Mouse (Mus musculus) cerebellum, postnatal 10 days (tissue): ENCODE measurements at regions not wholly inside any gene's neighbourhood (a gene's known extent, or its start where the extent isn't known, plus 50 kb on each side); places are given as distances from the start of the nearest gene placed in this dataset.

Experiments used
- DNase-seq, 2 experiments: peaks; one replicate each; pipeline ENCODE4 v3.0.0; 2021; ENCODE audit warnings: mixed read lengths in 2 of 2

GRCm38 (mm10) chr1:184281768-184282167, 247.7 kb upstream of the 1700056E22Rik start:
- DNase-seq, result no peak

GRCm38 (mm10) chr1:184279263-184279662, 245.2 kb upstream of the 1700056E22Rik start:
- DNase-seq, result no peak

DNA sequence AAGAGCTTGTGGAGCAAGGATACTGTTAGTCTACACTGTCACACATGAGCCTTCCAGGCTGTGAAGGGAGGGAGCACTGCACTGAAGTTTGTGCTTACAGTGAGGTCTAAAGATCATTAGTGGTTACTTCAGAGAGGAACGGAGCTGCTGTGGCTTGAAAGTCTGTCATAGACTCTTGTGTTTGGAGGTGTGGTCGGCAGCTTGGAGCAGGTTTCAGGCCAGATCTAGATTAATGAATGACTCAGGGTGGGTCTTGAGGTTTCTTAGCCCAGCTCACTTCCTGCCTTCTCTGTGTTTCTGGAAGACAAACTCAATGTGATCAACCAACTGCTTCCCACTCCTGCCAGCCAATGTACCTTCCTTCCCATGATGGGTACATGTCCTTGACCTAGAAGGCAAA, 242.9 kb upstream of the 1700056E22Rik start:
- no peak for DNase-seq

DNA sequence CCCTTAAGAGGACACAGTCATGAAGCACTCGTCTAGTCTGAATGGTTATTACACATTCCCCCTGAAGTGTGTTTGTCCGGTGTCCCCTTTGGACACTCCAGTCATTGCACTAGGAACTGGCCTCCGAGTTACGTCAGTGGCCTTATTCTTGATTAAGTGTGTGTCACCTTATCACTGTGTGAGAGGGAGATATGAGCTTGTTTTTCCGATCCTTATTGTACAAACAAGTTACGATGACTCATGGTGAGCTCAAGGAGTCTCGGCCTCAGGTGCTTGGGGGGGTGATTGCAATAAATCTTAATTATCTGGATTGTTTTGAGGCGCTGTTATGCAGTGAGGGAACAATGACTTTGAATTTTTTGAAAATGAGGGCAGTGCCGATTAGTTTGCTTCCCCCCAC, 241.8 kb upstream of the 1700056E22Rik start:
- no peak for DNase-seq

DNA sequence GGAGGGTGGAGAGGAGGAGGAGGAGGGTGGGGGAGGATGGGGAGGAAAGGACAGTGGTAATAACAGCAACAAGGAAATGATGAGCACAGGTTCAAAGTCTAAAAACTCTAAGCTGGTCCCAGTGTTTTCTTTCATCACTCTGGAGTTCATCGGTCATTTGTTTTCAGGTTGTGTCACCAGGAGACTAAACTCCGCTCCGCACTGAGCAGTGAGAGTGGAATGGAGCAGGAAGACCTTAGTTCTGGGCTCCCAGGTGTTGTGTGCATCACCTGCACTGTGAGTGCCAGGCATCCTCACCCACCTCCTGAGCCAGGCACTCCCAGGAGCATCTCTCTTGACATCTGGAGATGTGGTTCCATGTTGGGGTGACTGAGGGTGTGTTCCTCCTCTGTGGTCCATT, 241.3 kb upstream of the 1700056E22Rik start:
- no peak for DNase-seq

- DNase-seq, result no peak
Measured at GRCm38 (mm10) chr1:184274704-184275103, 240.6 kb upstream of the 1700056E22Rik start.

DNA sequence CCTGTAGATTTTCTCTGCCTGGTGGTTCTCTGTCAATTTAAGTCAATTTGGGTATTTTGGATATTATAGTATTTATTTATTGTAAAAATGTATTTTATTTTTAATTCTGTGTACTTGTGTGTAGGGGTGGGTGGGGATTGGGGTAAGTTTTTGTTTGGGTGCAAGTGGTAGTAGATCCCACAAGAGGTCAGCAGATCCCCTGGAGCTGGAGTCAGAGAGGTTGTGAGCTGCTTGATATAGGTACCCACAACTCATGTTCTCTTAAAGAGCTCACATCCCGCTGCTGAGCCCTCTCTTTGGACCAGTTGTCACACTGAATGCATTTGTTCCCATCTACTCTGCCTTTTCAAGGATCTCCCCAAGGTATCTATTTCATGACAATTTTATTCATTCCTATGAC, 239.6 kb upstream of the 1700056E22Rik start:
- no peak for DNase-seq

DNA sequence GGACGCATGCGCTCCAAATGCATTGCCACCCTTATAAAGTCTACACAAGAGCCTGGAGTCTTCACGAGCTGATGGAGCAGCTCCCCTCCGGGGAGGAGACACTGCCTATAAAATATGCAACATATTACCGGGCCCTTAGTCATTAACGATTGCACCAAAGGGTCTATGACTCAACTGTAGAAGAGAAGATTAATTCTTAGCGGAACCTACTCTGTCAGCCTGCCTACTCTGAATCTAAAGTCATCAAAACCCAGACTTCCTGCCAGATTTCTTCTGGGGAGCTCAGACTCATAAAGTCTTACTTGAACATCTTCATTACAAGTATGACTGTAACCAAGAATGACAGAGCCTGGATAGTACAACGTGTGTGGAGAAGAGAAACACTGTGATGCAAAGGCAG, 237.2 kb upstream of the 1700056E22Rik start:
- DNase-seq, result no peak

DNA sequence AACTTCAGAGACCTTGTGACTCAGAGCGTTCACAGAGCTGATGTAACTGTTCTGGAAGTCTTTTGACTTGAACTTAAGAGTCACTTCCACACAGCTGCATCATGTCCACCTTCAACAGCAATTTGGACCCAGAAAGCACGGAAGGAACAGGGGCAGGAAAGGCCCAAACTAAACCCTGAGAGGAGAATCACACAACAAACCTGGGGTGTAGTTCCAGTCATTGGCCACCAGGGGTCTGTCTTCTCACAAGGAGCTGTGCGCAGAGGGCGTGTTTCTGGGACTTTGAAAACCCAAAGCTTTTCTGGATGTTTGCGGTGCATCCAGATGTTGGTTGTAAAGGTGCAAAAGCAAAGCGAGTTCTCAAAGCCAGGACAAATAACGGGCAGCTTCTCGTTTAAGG, 231.9 kb upstream of the 1700056E22Rik start:
- DNase-seq, result peak; percentile 74 to 85

DNA sequence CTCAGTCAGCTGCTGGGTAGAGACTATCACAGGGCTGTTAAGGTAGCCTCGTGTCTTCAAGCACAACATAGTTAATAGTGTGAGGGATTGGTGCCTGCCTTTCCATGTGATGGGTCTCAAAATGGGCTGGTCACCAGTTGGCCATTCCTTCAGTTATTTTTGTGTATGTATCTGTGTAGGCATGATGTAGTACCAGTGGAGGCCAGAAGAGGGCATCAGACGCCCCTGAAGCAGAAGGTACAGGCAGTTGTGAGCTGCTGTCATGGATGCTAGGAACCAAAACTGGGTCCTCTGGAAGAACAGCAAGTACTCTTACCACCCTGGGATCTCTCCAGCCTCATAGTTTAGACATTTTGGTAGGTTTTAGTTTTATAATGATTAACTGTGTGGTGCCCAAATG, 228.9 kb upstream of the 1700056E22Rik start:
- peak; percentile 12 to 24 for DNase-seq

- no peak for DNase-seq
Measured at GRCm38 (mm10) chr1:184261385-184261727, 227.3 kb upstream of the 1700056E22Rik start.

- DNase-seq, result peak in 1 of 2 experiments; percentile 8
Measured at GRCm38 (mm10) chr1:184260722-184261384, 226.8 kb upstream of the 1700056E22Rik start.

DNA sequence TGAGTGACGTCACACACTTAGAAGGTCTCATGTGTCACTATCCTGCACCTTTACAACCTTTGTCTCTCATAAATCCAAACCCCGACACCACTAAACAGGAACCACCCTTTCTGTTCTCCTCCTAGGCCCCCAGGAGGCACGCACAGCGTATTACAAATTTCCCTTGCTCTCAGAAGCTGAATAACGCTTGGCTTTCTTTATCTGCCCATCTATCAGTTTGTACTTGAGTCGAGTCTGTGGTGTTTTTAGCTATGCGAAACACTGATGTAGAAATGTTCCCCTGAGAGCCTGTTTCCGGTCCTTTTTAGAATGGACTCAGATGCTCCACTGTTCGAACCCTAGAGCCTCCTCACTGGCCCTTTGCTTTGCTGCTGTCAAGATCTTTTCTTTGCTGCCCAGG, 225.8 kb upstream of the 1700056E22Rik start:
- no peak for DNase-seq

DNA sequence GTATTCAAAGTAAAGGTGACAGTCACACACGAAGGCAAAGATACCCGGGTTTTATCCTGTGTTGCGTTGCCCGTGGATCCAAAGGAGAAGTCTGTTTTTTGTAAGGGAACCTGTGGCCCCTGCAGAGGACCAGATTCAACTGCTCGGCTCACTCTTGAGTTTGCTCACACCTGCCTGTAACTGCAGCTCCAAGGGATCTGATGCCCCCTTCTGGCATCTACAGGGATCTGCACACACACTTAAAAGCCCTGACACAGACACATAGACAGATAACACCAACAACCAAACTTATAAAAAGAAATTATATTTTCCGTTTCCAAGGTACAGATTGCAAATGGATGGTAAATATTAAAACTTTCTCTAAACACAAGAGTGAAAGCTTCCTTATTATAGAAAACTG, 223.3 kb upstream of the 1700056E22Rik start:
- no peak for DNase-seq

- no peak for DNase-seq
Measured at GRCm38 (mm10) chr1:184254951-184255350, 220.8 kb upstream of the 1700056E22Rik start.

DNA sequence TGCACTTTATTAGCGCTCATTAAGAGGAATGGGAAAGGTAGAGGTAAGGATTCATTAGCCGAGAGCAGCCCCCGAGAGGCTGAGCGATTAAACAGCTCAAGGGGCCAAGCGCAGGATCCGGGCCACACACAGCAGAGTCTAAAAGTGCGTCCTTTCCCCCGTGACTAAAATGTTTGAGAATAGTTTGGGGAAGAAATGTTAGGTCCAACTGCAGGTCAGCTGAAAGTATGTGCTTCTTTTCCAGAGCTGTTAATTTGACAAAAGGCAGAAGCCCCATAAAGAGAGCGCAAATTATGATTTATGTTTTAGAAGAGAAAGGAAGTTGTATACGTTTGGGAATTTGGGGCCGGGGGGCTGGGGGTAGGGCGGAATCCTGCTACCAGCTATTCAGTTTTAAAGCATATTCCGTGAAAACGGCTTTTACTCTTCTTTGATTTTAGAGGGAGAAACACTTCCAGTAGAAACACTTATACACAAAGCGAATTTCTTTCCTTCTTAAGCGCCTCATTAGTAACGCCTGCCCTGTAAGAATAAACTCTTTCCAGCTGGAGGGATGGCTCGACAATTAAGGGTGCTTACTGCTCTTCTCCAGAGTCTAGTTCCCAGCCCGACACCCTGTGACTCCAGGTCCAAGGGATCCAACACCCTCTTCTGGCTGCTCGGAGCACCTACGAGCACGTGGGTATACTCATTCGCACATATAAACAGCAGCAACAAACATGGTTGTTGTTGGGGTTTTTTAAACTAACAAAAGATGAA, 210.8 kb upstream of the 1700056E22Rik start:
- DNase-seq, result no peak

DNA sequence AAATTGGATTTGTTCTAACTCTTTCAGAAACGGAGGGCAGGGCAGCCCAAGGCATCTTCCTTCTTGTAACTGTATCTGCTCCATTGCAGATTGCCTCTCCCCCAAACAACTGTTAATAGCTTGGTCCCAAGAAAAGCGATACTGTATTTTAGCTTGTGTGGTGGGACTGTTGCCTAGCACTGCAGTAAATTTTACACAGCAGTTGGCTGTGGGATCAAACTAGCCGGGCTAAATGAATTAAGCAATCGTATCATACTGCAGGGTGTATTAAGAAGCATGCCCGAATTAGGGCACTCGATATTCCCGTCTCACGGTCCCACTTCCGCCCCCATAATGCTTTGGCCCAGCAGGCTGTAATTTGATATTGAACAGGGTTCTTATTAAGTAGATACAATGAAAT, 210.2 kb upstream of the 1700056E22Rik start:
- no peak for DNase-seq

- DNase-seq, result no peak
Measured at GRCm38 (mm10) chr1:184241846-184242245, 207.7 kb upstream of the 1700056E22Rik start.

DNA sequence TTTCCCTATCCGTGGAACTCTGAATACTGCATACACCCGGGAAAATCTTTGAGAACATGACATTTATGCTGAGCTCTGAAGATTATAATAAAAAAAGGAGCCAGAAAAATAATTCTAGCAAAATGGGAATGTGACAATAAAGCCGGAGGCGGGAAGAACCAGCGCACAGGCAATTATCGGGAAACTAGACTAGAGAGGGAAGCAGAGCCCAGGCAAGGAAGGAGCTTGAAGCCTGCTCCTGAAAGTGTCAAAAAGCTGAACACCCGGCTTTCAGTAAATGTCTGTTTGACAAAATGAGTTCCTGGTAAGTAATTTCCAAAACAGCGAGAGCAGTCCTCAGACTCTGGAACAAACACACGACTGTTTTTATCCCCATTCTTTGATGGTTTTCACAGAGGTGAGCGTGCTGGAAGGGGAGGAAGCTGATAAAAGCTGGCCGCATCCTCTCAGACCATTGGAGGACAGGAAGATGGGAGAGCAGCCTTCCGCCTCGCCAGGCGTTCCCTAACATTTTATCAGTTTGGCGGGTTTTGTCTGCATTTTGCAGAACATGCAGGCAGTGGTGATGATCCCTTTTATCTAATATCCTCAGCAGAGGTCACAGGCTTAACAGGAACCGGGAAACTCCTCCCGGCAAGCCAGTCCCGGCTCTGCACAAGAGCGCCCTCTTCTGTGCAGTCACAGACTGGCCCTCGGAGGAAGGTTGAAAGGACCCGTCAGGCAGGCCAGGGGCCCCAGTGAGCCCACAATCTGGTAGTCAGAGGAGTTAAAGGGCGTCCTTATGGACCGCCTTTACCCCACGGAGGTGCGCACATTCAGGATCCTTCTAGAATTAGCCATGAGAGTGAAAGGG, 201.3 kb upstream of the 1700056E22Rik start:
- peak; percentile 89 to 92 for DNase-seq

DNA sequence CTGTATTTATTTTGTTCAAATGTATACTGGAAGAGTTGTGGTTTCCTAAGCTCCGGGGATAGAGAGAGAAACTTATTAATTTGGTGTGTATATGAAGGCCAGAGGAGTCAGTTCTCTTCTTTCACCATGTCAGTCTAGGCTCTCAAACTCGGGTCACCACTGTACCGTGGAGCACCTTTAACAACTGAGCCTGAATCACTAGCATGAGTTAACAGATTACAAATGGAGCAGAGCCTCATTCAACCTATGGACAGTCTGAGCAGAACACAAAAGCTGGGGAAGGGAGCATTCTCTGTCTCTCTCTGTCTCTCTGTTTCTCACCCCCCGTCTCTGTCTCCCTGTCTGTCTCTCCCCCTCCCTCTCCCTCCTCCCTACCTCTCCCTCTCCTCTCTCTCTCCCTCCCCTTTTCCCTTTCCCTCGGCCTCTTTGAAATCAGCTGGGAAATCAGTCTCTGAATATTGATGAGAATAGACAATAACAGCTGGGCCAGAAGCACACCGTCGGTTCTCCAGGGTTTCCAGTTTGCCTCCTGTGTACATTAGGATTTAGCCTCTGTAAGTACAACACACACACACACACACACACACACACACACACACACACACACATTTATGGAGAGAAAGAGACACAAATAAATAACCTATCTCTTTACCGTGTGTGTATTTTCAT, 200.4 kb upstream of the 1700056E22Rik start:
- no peak for DNase-seq

- DNase-seq, result no peak
Measured at GRCm38 (mm10) chr1:184233741-184234255, 199.7 kb upstream of the 1700056E22Rik start.

GRCm38 (mm10) chr1:184222326-184222725, 188.2 kb upstream of the 1700056E22Rik start:
- DNase-seq, result peak in 1 of 2 experiments; percentile 11

- no peak for DNase-seq
Measured at GRCm38 (mm10) chr1:184221792-184222191, 187.7 kb upstream of the 1700056E22Rik start.
